Mouse (Mus musculus): Measurements from ENCODE around the gene Gm2026. TPM values are rescaled to one million over a fixed set of nuclear protein-coding genes. Genes with fewer than 3 reads are reported as not detected.
"Not testable (repeated sequence)": the region's sequence is repeated elsewhere in the genome, so short reads cannot be mapped to it uniquely, and the experiment has no call there.

Gene Gm2026
- polyA plus RNA-seq (2015; fragmentation: Nextera tagmentation; extraction: Ambion mirVana), result 24.1 and 25.6 TPM in 2 replicates

DNA sequence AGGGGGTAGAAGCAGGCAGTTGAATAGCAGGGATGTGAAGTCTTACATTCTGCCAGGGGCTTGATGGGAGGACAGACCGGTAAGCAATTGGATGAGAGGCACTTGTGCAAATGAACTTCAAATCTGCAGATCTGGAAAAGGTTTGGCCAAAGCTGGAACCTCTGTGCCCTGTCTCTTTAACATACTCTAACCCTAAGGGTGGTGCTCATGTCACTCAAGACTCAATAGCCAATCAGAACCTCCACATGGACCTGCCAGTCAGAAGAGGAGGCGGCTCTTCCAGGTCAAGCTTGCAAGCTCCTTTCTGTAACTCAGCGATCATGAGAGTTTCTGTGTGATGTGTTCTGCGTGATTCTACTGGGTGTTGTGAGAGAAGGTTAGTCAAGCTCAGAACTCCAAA, at the start of gene Gm2026:
TSS of gene Gm2026 (plus strand) at position 301 of the 400 bp plus-strand sequence.
- H3K4me1 ChIP-seq (replicated peaks; ENCODE audit: control insufficient read depth, insufficient read depth, low read length); H3K27ac ChIP-seq (ENCODE audit: low read length); H3K9ac ChIP-seq (ENCODE audit: low read length); H3K27me3 ChIP-seq (ENCODE audit: control insufficient read depth, insufficient read depth, low read depth, low read length); H3K4me3 ChIP-seq (ENCODE audit: low read length); ATAC-seq (ENCODE audit: low read depth); H3K9me3 ChIP-seq (ENCODE audit: control insufficient read depth, low read length); H3K36me3 ChIP-seq (ENCODE audit: control insufficient read depth, insufficient read depth, low read length); H3K4me2 ChIP-seq (ENCODE audit: low read depth, low read length): not testable (repeated sequence)
- no CpG with 5 or more reads among the region's 4 CpGs for WGBS

DNA sequence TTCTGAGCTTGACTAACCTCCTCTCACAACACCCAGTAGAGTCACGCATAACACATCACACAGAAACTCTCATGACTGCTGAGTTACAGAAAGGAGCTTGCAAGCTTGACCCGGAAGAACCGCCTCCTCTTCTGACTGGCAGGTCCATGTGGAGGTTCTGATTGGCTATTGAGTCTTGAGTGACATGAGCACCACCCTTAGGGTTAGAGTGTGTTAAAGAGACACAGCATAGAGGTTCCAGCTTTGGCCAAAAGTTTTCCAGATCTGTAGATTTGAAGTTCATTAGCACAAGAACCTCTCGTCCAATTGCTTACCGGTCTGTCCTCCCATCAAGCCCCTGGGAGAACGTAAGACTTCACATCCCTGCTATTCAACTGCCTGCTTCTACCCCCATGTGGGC, 34.1 kb upstream of the Gm2026 start, which contains the start of gene Zfp966:
TSS of gene Zfp966 (minus strand) at position 101 of the 400 bp plus-strand sequence.
- H3K36me3 ChIP-seq (ENCODE audit: control insufficient read depth, insufficient read depth, low read length); H3K27me3 ChIP-seq (ENCODE audit: control insufficient read depth, insufficient read depth, low read depth, low read length); ATAC-seq (ENCODE audit: low read depth); H3K4me1 ChIP-seq (replicated peaks; ENCODE audit: control insufficient read depth, insufficient read depth, low read length); H3K4me2 ChIP-seq (ENCODE audit: low read depth, low read length); H3K9me3 ChIP-seq (ENCODE audit: control insufficient read depth, low read length); H3K4me3 ChIP-seq (ENCODE audit: low read length); H3K9ac ChIP-seq (ENCODE audit: low read length); H3K27ac ChIP-seq (ENCODE audit: low read length): not testable (repeated sequence)
- no CpG with 5 or more reads among the region's 6 CpGs for WGBS

Other genes with a start within 250 kb of the Gm2026 start
- gene Gm2007, start 223.8 kb upstream of the Gm2026 start, polyA plus RNA-seq (2015; fragmentation: Nextera tagmentation; extraction: Ambion mirVana), result not detected in 2 replicates
- gene Gm14288, start 164.2 kb upstream of the Gm2026 start, polyA plus RNA-seq (2015; fragmentation: Nextera tagmentation; extraction: Ambion mirVana), result 4.5 and 4.8 TPM in 2 replicates
- gene Gm6710, start 96.1 kb upstream of the Gm2026 start, polyA plus RNA-seq (2015; fragmentation: Nextera tagmentation; extraction: Ambion mirVana), result 18.6 and 25.2 TPM in 2 replicates
- gene Zfp966, start 34.2 kb upstream of the Gm2026 start, polyA plus RNA-seq (2015; fragmentation: Nextera tagmentation; extraction: Ambion mirVana), result 3.5 and 3.7 TPM in 2 replicates
- gene Gm2004, start 184.5 kb downstream of the Gm2026 start, polyA plus RNA-seq (2015; fragmentation: Nextera tagmentation; extraction: Ambion mirVana), result 3.2 TPM in 1 of 2 replicates, not detected in the other

Data from lung, embryonic 16.5 days (tissue).